Mouse (Mus musculus): ENCODE measurements around the gene Nup85.

Nup85 gene

GRCm38 (mm10) chr11:115582913-115583606 is 18.8 kb downstream of the Nup85 start:
- in situ Hi-C loops (cut with MboI, MseI) = no loop called here

DNA sequence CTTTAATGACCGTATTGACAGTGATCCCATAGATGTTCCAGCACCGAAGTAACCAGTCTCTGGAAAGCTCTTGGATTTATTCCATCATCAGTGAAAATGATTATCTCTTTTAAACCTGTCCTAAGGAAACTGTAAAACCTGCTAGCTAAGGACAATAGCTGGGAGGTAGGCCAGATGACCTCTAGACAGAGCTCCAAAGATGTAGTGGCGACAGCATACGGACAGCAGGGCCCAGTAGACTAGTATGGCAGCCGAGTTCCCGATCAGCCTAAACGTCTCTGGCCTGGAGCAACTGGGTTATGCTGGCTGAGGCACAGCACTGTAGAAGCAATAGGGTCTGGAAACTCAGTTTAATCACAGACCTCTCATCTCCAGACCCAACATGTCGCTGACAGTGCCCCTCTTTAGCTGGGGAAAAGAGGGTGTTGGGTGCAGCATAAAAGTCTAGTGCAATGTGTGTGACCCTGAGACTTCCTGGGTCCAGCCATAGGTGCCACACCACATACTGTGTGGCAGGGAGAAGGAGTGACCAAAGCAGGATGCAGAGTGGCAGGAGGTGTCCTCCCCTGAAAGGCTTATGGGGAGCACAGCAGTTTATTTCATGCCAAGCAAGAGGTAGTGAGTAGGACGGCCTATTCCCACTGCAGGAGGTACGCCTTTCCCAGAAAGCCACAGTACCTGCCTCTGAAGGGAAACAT is 20.3 kb downstream of the Nup85 start:
- in situ Hi-C loops (cut with MboI, MseI) = no loop called here

DNA sequence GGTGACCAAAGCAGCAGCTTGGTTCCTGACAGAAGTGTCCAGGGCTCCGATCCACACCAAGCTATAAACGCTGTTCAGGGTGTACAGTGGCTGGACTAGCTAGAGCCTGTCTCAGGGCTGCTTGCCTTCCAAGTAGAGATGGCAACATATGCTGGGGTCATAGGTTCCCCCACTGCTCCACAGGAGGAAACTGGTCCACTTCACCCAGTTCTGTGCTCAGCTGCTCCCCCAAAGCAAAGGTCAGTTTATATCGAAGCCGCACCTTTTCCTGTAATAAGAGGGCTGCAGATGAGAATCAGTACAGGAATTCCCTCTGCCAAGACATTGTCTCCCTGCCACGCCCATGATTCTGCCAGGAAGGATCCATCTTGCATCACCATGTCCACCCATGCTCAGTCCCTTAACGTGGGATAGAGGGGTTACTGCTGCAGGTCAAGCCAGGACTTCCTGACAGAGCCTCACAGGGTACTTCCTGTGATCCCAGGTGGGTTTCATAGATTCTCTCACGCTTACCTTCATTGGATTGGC is 21.4 kb downstream of the Nup85 start:
- in situ Hi-C loops (cut with MboI, MseI) = no loop called here

DNA sequence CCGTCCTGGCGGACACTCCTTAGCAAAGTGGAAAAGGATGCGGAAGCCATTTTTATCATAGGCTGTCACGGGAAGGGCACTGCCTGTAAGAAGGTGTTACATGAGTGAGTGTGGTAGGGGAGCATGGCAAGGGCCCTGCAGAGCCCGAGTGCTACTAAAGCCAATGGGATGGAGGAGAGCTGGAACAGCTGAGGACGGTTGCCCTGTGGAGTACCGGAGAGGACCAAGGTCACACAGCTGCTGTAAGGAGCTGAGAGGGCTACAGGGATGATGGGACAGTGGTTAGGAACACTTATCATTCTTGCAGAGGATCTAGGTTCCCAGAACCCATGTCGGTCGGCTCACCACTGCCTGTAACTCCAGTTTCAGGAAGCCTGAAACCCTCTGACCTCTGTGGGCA is 22.2 kb downstream of the Nup85 start:
- in situ Hi-C loops (cut with MboI, MseI) = no loop called here

DNA sequence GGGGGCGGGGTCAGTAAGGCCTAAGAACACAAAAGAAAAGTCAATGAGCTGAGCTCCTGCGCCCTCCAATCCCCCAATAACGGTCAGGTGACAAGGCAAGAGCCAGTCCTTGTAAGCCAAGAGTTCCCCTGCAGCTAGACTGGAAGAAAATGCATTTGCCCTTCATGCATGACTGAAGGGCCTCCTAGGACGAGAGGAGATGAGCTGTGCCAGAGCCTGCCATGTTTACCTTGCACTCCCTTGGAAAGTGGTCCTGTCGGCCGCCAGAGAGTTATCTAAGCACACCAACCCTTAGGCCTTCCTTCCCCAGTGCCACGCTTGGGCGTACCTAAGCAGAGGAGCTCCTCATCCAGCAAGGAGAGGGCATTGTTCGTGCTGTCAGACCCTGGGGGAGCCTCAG is 23.8 kb downstream of the Nup85 start:
- in situ Hi-C loops (cut with MboI, MseI) = no loop called here

DNA sequence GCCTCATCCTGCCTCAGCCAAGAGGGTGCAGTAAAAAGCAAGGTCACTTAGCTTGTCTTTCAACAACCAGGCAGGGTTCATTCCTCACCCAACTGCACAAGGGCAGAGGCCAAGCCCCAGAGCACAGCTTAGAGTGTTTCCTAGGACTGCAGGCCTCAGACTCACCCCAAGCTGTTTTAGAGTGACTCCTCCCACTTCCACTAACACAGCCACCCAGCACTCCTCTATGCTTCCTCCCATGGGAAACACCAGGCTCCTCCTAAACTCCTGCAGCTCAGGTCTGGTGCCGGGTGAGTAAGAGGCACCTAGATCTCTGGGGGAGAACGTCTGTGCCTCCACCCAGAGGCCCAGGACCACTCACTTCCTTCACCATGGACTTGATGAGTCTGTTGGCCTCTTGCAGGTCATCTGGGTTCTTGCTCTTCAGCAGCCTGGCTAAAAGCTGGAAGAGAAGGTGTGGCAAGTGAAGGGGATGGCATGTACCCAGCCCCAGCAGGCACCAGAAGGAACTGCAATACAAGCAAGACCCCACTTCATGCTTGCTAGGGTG is 26.4 kb downstream of the Nup85 start:
- in situ Hi-C loops (cut with MboI, MseI) = no loop called here

GRCm38 (mm10) chr11:115595209-115595608 is 31.0 kb downstream of the Nup85 start:
- in situ Hi-C loops (cut with MboI, MseI) = no loop called here

DNA sequence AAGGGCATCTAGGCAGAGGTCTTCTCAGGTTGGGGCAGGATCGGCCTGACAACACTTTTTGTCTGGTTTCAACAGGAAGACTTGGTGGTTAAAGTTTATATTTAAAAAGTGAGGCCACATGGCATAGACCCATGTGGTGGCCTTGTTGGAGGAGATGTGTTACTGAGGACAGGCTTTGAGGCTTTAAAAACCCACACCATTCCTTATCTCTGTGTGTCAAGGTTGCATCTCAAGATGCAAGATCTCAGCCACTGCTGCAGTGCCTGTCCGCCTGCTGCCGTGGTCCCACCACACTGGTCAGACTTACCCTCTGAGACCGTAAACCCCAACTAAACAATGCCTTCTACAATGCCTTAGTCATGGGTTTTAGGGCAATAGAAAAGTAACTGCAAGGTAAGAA is 34.1 kb downstream of the Nup85 start:
- in situ Hi-C loops (cut with MboI, MseI) = no loop called here

DNA sequence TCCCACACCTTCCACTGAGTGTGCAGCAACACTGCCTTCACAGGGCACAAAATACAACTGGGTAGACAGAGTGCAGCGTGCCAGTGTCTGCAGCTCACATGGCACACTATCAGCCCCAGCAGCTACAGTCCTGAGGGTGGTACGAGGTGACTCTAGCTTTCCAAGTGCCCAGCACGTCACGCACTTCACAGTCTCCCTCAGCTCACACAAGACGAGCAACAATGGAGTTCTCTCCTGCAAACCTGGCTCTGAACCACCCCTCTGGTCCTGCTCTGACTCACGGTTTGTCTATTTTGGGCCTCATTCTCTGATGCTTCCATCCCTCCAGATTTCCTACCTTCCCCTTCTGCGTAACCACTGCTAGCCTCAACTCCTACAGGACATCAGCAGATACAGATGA is 35.5 kb downstream of the Nup85 start:
- in situ Hi-C loops (cut with MboI, MseI) = no loop called here

DNA sequence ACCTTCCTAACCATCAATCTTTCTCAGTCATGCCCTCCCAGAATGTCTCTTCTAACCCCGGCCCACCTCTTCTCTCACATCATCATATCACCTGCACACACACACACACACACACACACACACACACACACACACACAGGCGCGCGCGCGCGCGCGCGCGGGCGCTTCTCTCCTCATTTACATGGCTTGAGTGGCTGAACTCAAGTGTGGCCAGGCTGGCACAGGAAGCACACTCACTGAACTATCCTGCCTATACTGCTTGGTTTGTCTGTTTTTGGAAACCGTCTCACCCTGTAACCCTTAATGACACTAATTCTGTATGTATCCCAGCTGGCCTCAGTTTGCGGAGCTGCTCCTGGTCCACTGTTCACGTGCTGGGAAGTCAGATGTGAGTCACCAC is 36.5 kb downstream of the Nup85 start:
- in situ Hi-C loops (cut with MboI, MseI) = no loop called here

DNA sequence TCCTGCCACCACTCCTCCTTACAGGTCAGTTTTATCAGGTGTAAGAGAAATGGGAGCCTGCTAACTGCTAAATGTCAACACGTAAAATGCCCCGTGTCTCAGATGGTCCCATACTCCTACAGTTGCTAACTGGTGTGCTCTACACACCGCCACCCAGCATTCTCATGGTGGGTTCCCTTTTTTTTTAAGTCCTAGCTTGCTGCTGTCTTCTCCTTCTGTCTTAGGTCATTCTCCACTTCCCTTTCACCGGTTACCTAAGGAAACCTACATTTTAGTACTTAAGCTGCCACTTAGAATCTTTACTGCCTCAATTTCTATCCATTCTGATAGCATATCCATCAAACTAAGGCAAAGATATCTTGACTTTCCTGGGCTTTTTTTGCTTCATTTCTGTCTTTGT is 36.9 kb downstream of the Nup85 start:
- in situ Hi-C loops (cut with MboI, MseI) = no loop called here

- in situ Hi-C loops (cut with MboI, MseI) = no loop called here
Measured at GRCm38 (mm10) chr11:115603128-115603475, 38.9 kb downstream of the Nup85 start.

- in situ Hi-C loops (cut with MboI, MseI) = no loop called here
Measured at GRCm38 (mm10) chr11:115603476-115604303, 39.5 kb downstream of the Nup85 start, which contains the start of the genes Mrps7 and Gga3. TSS of gene Mrps7 (plus strand) at chr11:115603925. TSS of gene Gga3 (minus strand) at chr11:115604051.

DNA sequence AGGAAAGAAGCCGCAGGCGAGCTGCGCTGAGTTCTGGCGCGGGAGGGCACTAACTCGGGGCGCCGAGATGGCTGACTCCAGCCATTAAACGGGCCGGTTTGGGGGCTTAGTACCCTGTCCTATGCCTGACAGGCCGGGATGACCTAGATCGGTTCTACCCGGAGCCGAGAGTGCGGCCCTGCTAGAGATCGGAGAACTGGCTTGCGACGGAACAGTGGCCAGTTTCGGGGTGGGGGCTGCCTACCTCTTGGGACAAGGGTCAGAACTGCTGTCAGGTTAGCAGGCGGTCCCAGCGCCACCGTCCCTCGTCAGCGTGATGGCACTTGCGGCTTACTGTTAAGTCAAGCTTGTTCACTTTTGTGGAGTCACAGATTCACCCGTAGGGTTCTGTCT is 40.1 kb downstream of the Nup85 start:
- in situ Hi-C loops (cut with MboI, MseI) = no loop called here

- in situ Hi-C loops (cut with MboI, MseI) = no loop called here
Measured at GRCm38 (mm10) chr11:115606733-115607132, 42.5 kb downstream of the Nup85 start.

- in situ Hi-C loops (cut with MboI, MseI) = no loop called here
Measured at GRCm38 (mm10) chr11:115608421-115609399, 44.5 kb downstream of the Nup85 start.

- in situ Hi-C loops (cut with MboI, MseI) = no loop called here
Measured at GRCm38 (mm10) chr11:115609576-115609975, 45.3 kb downstream of the Nup85 start.

DNA sequence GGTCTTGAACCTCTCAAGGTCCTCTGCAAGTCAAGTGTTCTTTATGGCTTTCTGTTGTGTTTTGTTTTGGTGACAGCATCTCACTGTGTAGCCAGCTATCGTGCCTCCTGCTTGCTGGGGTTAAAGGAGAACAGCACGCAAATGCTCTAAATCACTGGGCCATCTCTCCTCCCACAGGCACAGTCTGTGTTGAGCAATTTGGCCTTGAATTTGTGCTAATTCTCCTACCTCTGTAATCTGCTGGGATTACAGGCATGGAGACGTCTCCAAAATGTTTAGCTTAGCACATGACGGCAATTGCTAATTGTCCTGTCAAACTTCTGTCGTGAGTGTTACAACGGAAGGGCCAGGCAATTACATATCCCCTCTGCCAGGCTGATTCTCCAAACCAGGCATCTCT is 46.9 kb downstream of the Nup85 start:
- in situ Hi-C loops (cut with MboI, MseI) = no loop called here

DNA sequence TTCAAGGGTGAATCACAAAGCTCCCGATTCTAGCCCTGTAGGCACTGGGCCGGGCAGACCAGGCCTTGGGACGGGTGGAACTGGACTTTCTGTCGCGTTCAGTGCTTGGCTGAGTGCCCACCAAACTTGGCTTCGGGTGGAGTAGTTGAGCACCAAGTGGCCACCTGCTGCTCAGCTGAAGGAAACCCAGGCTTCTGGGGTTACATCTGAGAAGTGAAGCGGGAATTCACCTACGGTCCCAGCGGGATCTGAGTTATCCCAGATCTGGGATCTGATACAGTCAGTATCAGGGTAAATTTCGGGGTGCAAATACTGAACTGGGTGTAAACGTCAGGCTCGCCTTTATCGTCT is 47.8 kb downstream of the Nup85 start:
- in situ Hi-C loops (cut with MboI, MseI) = no loop called here

- in situ Hi-C loops (cut with MboI, MseI) = no loop called here
Measured at GRCm38 (mm10) chr11:115612410-115613137, 48.3 kb downstream of the Nup85 start, which contains the start of gene Mif4gd. TSS of gene Mif4gd (minus strand) at chr11:115612969.
